Mouse (Mus musculus): ENCODE measurements around the gene Ctnnbl1.

- no peak for TF ChIP-seq GATA1 (IDR thresholded peaks at IDR 0.05; ENCODE audit: low read length)
- no peak for TF ChIP-seq TAL1 (IDR thresholded peaks at IDR 0.05; ENCODE audit: low read length)
These were observed 40.9 kb upstream of the Ctnnbl1 start for GRCm38 (mm10) chr2:157696297-157696731.

All from erythroblast, embryonic 14.5 days (primary cell).